Mouse (Mus musculus) naive thymus-derived CD4-positive, alpha-beta T cell, adult 2 months (primary cell): ENCODE measurements at regions not wholly inside any gene's neighbourhood (a gene's known extent, or its start where the extent isn't known, plus 50 kb on each side); places are given as distances from the start of the nearest gene placed in this dataset.

Experiments used
- DNase-seq: peaks from one replicate; pipeline ENCODE4 v3.0.0-alpha.2; 2011; ENCODE audit warnings: low read depth

DNA sequence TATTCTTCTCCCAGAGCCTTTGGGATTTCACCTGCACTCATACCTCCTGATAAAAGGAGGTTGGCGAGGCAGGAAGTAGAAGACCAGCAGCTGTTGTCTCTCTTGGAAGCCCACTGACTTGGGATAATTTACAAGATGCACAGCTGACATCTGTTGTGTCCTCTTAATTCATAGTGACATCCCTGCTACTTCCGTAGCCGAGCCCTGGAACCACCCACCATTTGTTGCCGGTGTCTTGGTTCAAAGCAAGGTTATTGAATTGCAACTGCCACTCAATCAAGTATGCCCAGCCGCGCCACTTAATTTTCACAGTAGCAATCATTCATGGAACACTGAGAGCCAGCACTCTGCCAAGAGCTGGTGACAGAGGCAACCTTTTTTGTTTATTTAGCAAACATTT, 151.8 kb upstream of the Masp1 start:
- no peak for DNase-seq

DNA sequence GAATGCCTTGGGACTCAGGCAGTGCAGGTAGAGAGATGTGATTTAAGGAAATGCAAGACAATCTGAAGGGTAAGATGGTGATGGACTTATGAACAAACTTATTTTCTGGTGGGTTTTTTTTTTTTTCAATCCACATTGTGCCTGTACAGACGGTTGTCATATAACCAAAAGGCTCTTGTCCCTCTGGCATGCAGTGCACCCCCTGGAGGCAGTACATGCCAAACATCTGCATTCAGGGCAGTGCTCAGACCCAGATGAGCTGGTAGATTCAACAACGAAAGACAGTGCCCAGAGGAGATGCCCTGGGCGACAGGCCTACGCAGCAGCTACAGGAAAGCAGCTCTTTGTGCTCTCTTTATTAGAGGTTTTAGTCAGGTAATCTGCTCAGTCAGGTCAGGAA, 149.5 kb upstream of the Masp1 start:
- peak; percentile 1 for DNase-seq

DNA sequence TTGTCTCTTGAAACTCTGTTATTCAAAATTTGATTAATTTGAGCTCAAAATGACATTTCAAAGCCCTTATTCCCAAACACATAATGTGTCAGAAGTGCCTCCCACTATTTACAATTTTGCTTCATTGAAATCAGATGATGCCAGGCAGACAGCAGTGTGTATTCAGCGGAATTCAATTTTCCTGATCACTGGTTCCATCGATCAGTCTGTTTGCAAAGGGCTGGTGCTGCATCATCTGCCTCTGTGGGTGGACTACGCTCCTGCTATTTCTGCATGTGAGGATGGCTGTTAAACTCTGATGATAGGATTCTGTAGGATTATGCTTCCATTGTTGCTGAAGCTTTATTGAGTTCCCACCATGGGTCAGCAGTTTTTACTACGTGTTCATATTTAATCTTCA, 149.0 kb upstream of the Masp1 start:
- no peak for DNase-seq
